Mouse (Mus musculus): ENCODE measurements around the gene Tle6. TPM values are rescaled to one million over a fixed set of nuclear protein-coding genes. Genes with fewer than 3 reads are reported as not detected.

Gene Tle6
- total RNA-seq, 2 experiments from 2014 or later = 4.2 to 4.9 TPM

DNA sequence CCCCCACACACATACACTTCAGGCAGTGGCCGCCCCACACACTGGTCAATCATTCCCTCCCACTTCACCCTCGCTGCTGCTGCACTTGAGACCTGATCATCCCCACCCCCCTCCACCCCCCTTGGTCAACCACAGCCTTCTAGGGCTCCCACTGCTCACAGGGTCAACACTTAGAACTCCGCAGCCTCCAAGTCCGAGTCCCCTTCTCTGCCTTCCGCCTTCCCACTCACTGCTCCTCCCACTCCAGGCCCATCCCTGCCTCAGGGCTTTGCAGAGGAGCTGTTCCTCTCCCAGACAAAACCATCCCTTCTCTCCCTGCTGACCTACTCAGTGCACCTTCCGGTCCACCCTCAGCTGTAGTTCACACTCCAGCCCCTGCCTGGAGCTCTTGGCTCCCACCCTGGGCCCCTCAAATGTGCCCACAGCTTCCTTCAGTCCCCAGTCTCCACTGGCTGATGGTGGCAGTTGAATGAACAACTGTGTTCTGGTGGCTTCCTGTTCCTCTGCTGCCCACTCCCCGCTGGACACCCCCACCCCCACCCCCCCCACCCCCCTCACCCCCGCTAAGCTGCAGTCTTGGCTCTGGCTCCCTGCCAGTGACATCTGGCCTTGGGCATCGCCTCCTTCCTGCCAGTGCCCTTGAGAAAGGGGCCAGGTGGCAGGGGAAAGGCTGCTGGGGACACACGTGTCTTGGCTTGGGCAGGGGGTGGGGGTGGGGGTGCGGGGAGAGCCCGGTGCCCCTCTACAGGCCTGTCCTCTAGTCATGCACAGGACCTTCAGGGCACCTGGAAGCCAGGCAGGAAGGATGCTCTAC is 3.5 kb downstream of the Tle6 start:
- DNase-seq = no peak
- intact Hi-C loops (cut with DNase I) = no loop called here

- intact Hi-C loops (cut with DNase I) = no loop called here
- DNase-seq = peak; percentile 42 to 45
Measured at GRCm38 (mm10) chr10:81596611-81597010, 4.3 kb downstream of the Tle6 start.

DNA sequence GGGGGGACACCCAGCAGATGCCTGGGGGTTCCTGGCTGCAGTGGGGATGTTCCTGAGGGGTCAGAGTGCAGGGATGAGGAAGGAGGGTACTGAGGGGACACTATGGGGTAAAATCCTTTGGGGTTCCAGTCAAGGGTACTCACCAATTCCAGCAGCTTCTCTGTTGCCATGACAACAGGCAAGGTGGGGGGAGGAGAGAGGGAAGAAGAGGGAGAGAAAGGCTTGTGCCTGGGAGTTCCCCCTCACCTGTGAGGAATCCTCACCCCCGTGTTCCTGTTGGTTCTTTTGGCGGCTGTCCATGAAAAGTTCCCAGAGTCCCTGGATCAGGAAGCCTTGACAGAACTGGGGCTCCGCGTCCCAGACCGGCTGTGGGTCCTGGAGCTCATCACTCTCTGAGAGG is 5.3 kb downstream of the Tle6 start:
- intact Hi-C loops (cut with DNase I) = no loop called here

DNA sequence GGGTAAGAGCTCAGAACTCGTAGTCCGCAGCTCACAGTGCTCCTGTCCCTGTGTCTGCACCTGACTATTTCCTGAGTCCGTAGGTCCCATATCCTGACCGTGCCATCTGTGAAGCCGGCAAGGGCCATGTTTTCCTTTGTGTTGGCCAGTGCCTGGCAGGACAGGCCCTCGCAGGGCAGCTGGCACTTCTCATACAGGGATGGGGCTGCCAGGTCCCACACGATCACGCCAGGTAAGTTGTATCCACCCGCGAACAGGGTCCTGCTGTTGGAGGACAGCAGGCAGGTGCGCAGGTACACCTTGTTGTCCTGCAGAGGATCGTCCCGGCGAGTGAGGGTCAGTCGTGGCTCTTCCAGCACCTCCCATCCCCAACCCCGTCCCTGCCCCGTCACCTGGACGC is 6.9 kb downstream of the Tle6 start:
- intact Hi-C loops (cut with DNase I) = no loop called here
- DNase-seq = no peak

More for the DNA sequence above, 5.3 kb downstream of the Tle6 start:
- DNase-seq = no peak

DNA sequence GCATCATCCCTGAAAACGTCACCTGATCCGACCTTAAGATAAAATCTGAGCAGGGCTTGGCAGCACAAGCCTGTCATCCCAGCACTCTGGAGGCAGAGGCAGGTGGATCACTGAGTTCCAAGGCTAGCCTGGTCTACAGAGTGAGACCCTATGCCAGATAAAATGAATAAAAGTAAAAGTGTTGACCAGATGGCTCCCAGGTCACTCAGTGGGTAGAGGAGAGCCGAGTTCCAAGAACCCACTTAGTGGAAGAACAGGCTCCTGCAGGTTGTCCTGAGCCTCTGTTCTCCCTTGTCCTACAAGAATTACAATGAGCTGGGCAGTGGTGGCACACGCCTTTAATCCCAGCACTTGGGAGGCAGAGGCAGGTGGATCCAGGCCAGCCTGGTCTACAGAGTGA is 7.7 kb downstream of the Tle6 start:
- intact Hi-C loops (cut with DNase I) = no loop called here
- DNase-seq = no peak

- intact Hi-C loops (cut with DNase I) = no loop called here
- no peak for DNase-seq
Measured at GRCm38 (mm10) chr10:81592631-81593030, 8.2 kb downstream of the Tle6 start.

DNA sequence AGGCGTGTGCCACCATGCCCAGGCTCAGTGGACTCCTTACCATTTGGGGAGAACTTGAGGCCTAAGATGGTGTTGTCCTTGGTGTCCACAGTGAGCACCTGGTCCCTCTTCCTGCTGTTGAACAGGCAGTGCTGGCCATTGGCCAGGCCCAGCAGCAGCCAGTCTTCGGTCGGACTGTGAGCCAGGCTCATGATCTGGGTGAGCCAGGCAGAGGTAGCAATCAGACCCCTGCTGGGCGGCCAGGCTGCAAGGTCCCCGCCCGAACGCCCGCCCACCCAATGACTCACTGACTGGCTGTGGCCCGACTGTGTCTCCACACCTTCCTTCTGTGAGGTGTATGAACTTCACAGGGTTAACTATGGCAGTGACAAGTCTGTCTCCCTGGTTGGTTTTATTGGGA is 9.0 kb downstream of the Tle6 start:
- no peak for DNase-seq
- intact Hi-C loops (cut with DNase I) = no loop called here

GRCm38 (mm10) chr10:81588739-81589138 is 12.1 kb downstream of the Tle6 start:
- intact Hi-C loops (cut with DNase I) = no loop called here
- DNase-seq = no peak

DNA sequence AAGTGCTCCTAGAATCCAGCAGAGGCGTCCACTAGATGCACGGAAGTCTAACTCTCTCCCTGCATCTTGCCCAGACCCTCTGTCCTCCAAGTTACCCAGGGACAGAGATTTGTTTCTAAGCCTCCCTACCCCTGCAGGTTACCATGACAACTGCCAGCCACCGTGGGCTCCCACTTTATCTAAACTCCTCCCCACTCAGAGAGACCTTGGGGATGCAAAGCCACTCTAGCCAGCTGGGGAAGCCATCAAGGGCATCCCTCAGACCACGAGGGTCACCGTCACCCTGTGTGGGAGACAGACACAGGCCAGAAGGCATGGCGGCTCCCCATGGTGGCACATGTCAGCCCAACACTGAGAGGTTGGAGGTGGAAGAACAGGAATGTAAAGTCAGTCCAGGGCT is 17.5 kb downstream of the Tle6 start:
- DNase-seq = no peak
- intact Hi-C loops (cut with DNase I) = no loop called here

DNA sequence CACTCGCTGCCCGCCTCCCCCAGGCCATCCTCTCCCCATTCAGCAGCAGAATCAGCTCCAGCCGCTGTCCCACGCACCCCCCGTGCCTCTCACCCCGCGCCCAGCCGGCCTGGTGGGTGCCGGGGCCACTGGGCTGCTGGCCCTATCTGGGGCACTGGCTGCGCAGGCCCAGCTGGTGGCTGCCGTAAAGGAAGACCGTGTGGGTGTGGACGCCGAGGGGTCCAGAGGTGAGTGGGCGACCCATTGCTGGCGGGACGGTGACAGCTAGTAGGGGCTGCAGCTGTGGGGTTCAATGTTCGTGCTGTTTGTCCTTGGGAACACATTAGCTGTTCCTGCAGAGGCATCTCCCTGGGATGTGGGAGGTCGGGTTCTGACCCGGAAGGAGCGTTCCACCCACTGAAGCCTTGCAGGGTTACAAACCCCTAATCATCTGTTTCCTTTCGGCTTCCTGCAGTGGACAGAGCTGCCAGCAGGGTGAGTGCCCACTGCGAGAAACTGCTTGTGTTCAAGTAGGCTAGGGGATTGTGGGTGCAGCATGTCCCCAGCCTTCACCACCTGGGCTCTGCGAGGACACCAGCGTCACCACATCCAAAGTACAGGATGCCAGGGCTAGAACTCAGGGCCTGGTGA is 20.3 kb downstream of the Tle6 start:
- no peak for DNase-seq
- intact Hi-C loops (cut with DNase I) = no loop called here

- intact Hi-C loops (cut with DNase I) = no loop called here
- no peak for DNase-seq
Measured at GRCm38 (mm10) chr10:81579967-81580366, 20.9 kb downstream of the Tle6 start.

GRCm38 (mm10) chr10:81575695-81576094 is 25.2 kb downstream of the Tle6 start:
- no peak for DNase-seq
- intact Hi-C loops (cut with DNase I) = no loop called here

DNA sequence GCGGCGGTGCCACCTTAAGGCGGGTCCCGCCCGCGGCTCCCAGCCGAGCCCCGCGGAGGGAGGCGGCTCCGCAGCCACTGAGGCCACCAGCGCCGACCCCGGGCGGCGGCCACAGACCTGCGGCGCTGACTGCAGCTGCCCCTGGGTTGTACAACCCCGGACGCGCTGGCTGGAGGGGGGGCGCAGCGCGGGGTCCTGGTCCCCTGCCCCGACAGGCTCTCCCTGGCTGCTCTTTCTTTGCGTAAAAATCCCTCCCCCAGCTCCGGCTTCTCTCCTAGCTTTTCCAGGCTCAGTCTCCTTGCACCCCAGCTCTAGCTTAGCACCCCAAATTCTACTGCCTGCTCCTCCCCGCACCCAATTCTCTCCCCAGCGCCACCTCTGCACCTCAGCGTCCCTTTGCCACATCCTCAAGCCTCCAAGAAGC is 25.7 kb downstream of the Tle6 start:
- intact Hi-C loops (cut with DNase I) = no loop called here
- DNase-seq = no peak

- intact Hi-C loops (cut with DNase I) = no loop called here
- no peak for DNase-seq
Measured at GRCm38 (mm10) chr10:81574081-81575056, 26.5 kb downstream of the Tle6 start, which contains the start of gene Tle2. Gene Tle2, plus strand, starts transcription at chr10:81574561.

DNA sequence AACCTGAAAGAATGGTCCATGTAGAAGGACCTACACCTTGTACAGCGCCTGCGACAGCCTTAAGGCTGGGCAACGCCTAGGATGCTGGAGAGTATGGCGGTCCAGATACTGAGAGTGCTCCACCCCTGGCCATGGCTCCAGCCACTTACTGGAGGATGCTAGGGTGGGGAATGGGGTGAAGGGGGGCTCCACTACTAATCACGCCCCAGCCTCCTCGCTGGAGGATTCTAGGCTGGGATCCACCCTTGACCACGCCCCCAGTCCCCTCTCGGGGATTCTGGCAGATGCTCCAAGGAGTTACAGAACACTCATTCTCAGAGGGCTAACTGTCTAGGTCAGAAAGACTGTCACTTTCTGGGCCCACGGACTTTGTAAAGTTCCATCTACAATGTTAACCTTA is 27.9 kb downstream of the Tle6 start:
- intact Hi-C loops (cut with DNase I) = no loop called here
- DNase-seq = peak; percentile 55 to 66

- intact Hi-C loops (cut with DNase I) = no loop called here
- DNase-seq = no peak
Measured at GRCm38 (mm10) chr10:81572133-81572671, 28.7 kb downstream of the Tle6 start.

DNA sequence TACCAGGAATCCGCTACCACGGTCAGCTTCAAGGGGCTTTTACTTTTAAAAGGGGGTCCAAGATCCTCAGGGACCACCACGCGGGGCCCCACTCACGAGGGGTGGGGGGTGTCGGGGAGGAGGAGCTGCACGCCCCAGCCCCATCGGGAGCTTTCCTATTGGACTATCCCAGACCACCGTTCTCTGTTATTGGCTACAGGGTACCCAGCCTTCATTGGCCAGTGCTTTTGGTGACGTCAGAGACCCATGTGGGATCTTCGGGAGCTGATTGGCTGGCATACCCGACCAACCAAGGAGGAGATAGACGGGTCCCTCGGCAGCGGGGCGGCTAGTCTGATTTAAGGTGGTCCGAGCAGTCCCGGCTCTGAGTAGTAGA is 29.4 kb downstream of the Tle6 start:
- peak; percentile 98 for DNase-seq
- intact Hi-C loops (cut with DNase I) = no loop called here

- DNase-seq = peak; percentile 88 to 92
- intact Hi-C loops (cut with DNase I) = no loop called here
Measured at GRCm38 (mm10) chr10:81570831-81571500, 29.9 kb downstream of the Tle6 start.

DNA sequence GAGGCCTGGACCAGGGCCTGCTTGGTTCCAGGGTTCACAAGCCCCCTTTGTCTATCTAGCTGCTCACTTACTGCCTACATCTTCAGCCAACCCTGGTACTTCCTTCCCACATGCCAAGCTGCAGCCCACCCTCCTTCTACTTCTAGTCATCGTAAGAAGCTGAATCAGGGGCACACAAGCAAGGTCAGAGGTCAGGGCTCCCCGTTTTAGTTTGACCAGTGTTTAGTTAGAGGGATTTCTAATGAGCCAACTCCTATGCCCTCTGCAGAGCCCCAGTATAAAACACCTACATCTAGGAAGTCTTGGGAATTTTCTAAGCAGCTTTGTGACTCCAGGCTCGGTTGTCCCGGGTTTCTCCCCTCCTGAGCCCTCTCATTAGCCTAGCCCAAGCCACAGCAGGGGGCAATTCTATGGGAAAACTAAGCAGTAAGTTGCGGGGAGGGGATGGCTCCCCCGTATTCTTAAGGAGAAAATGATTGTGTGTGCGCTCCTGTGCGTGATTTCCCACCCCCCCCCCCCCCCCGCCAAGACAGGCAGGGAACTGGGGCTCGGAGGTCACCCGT is 30.6 kb downstream of the Tle6 start:
- intact Hi-C loops (cut with DNase I) = no loop called here
- no peak for DNase-seq

Data from gastrocnemius, postnatal 36 days (tissue).